Mouse (Mus musculus) liver, embryonic 11.5 days (tissue): Measurements from ENCODE around the gene Mrps6. TPM values are rescaled to one million over a fixed set of nuclear protein-coding genes. Genes with fewer than 3 reads are reported as not detected.

ENCODE experiments used
- ATAC-seq: fragments of 200-750 bp; cut with Nextera tagmentation; replicated peaks from 2 replicates; pipeline ENCODE4 v1.8.0; 2017; ENCODE audit warnings: moderate number of reproducible peaks, mild to moderate bottlenecking, moderate TSS enrichment, moderate library complexity; ENCODE audit not compliant: low FRiP score
- DNase-seq: peaks from one replicate; pipeline ENCODE4 v3.0.0-alpha.2; 2017; ENCODE audit warnings: low spot score
- H3K27ac ChIP-seq: fragments of 300-500 bp; sonication (generic); 2 replicates; pipeline ENCODE4 v1.5.1; 2014; ENCODE audit warnings: mild to moderate bottlenecking, low read depth, low read length, control low read depth
- H3K27me3 ChIP-seq: fragments of 300-500 bp; sonication (generic); replicated peaks from 2 replicates; pipeline ENCODE4 v1.6.1; 2014; ENCODE audit warnings: low read length, mixed read lengths; ENCODE audit not compliant: control insufficient read depth, insufficient read depth
- H3K36me3 ChIP-seq: fragments of 300-500 bp; sonication (generic); 2 replicates; pipeline ENCODE4 v1.6.1; 2014; ENCODE audit warnings: mild to moderate bottlenecking, low read length, moderate library complexity, mixed read lengths; ENCODE audit not compliant: control insufficient read depth, insufficient read depth
- H3K4me1 ChIP-seq: fragments of 300-500 bp; sonication (generic); replicated peaks from 2 replicates; pipeline ENCODE4 v1.6.1; 2014; ENCODE audit warnings: low read length, mixed read lengths; ENCODE audit not compliant: control insufficient read depth, insufficient read depth
- H3K4me2 ChIP-seq: fragments of 300-500 bp; sonication (generic); 2 replicates; pipeline ENCODE4 v1.6.1; 2014; ENCODE audit warnings: mild to moderate bottlenecking, control low read depth, moderate library complexity
- H3K4me3 ChIP-seq: fragments of 300-500 bp; sonication (generic); 2 replicates; pipeline ENCODE4 v1.5.1; 2014; ENCODE audit warnings: low read depth, low read length, control low read depth
- H3K9ac ChIP-seq: fragments of 300-500 bp; sonication (generic); 2 replicates; pipeline ENCODE4 v1.6.1; 2014; ENCODE audit warnings: low read depth, low read length, control low read depth
- H3K9me3 ChIP-seq: fragments of 300-500 bp; sonication (generic); 2 replicates; pipeline ENCODE4 v1.6.1; 2016; ENCODE audit warnings: low read length, inconsistent platforms, mixed read lengths; ENCODE audit not compliant: control insufficient read depth
- WGBS: fragments of 180-500 bp; shearing (Covaris S2); extraction: QIAGEN DNeasy Blood & Tissue Kit; methylation state at CpG from one replicate; pipeline ENCODE4 v1.1.7; 2014; 5-methylcytosine and 5-hydroxymethylcytosine counted together
- polyA plus RNA-seq: library from polyadenylated mRNA; unstranded; fragments of >200 nt; fragmentation: Nextera tagmentation; extraction: Ambion mirVana; gene quantifications from 2 replicates; pipeline ENCODE4 v1.2.1, GENCODE M21; 2014

Mrps6 gene
- polyA plus RNA-seq, 1 experiment from 2014 or later, result 97.5 TPM

DNA sequence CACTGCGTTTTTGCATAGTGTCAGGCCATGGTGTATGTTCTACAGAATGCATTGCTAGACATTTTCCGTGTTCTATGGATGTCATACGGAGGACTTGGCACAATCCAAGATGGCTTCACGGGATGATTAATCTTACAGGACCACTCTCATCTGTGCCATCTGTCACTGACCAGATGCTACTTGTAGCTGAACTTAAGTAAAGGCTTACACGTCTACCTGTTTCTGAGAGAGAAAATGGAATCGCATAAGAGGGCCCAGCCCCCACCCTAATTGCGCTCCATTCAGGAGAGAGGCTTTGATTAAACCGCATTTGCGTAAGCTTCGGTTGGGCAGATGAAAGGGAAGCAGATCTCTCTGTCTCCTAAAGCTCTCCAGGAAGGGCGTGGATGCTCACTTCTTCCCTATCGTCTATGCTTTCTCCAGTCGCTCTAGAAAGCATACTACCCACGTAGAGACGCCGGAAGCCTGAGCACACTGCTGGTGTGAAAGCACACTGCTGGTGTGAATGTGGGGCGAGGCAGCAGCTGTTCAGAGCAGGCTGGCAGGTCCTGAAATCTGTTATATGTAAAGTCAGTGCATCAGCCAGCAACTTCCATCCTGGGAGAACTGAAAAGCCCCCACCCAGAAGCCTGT is 62.9 kb downstream of the Mrps6 start:
- ATAC-seq, result no peak
- H3K9ac ChIP-seq, result no peak overlapping the region
- no peak overlapping the region for H3K4me3 ChIP-seq
- H3K9me3 ChIP-seq, result 0 out of 2 replicates have a peak, but pooled peaks cover 2% of the 10 kb centered on the region
- H3K4me1 ChIP-seq, result peaks cover 3% of the 10 kb centered on the region; the same call in 1 of the 2 replicates
- no peak for DNase-seq
- H3K36me3 ChIP-seq, result no peaks in the 10 kb centered on the region
- no peak overlapping the region for H3K27ac ChIP-seq
- H3K27me3 ChIP-seq, result no peaks in the 10 kb centered on the region
- no peak overlapping the region for H3K4me2 ChIP-seq
- 77% methylated on average over 17 of the region's 17 CpGs for WGBS

DNA sequence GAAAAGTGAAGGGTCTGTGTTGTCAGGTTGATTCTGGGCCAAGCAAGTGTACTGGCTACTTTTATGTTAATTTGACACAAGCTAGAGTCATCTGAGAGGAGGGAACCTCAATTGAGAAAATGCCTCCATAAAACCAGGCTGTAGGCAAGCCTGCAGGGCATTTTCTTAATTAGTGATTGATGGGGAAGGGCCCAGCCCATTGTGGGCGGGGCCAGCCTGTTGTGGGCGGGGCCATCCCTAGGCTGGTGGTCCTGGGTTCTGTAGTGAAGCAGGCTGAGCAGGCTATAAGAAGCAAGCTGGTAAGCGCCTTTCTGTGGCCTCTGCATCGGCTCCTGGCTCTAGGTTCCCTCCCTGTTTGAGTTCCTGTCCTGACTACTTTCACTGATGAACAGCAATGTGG is 69.2 kb downstream of the Mrps6 start:
- DNase-seq, result no peak
- 0 out of 2 replicates have a peak, but pooled peaks cover 2% of the 10 kb centered on the region for H3K9me3 ChIP-seq
- 51% methylated on average over 4 of the region's 4 CpGs for WGBS
- H3K9ac ChIP-seq, result no peak overlapping the region
- no peaks in the 10 kb centered on the region for H3K27me3 ChIP-seq
- no peak overlapping the region for H3K27ac ChIP-seq
- no peaks in the 10 kb centered on the region for H3K4me1 ChIP-seq
- no peak overlapping the region for H3K4me2 ChIP-seq
- no peaks in the 10 kb centered on the region for H3K36me3 ChIP-seq
- no peak overlapping the region for H3K4me3 ChIP-seq
- ATAC-seq, result no peak

DNA sequence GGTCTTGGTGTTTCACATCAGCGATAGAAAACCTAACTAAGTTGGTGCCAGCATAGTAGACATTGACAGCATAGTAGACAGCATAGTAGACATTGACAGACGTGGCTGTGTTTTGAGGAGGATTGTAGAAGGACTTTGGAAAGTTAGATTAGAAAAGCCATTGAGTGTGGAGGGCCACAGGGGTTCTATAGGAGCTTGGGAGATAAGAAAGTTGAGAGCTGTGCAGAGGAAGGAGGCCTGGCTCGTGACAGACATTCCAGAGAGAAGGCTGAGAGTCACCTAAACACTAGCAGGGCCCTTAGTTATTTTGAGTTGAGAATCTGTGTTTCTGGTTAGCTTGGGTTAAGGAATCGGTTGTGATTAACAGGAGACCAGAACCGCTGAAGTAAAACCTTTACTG is 69.6 kb downstream of the Mrps6 start:
- DNase-seq (no peak), ATAC-seq (no peak)
- Histone ChIP-seq H3K4me2 (no peak overlapping the region), H3K27ac (no peak overlapping the region), H3K4me3 (no peak overlapping the region), H3K9ac (no peak overlapping the region), H3K4me1 (no peaks in the 10 kb centered on the region), H3K36me3 (no peaks in the 10 kb centered on the region), H3K27me3 (no peaks in the 10 kb centered on the region), H3K9me3 (0 out of 2 replicates have a peak, but pooled peaks cover 2% of the 10 kb centered on the region)
- 71% methylated on average over 5 of the region's 5 CpGs for WGBS

DNA sequence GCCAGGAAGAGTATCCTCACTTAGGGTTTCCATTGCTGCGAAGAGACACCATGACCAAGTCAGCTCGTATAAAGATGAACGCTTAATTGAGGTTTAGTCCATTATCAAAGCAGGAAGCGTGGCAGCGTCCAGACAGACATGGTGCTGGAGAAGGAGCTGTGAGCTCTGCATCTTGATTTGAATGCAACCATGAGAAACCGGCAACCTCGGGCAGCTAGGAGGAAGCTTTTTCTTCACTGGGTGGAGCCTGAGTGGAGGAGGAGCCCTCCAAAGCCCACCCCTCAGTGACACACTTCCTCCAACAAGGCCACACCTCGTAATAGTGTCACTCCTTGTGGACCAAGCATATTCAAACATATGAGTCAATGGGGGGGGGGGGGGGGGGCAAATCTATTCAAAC is 71.8 kb downstream of the Mrps6 start:
- H3K9me3 ChIP-seq, result no peaks in the 10 kb centered on the region
- WGBS, result 74% methylated on average over 8 of the region's 8 CpGs

DNA sequence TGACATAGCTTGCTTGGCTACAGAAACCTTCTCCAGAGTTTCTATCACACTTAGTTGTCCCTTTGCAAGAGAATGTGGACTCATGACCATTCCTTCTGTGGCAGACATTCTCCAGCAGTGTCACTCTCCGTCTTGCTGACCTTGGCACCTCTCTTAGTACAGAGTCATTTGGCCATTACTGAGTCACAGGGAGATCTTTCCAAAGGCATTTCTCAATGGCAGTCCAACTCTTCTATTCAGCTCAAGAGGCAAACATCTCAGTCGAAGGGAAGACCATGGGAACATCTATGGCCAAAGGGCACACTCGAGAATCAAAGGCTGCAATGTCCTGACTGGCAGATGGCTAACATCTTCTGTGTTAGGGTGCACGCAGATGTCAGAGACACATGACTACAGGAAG is 74.4 kb downstream of the Mrps6 start:
- no peak overlapping the region for H3K9ac ChIP-seq
- ATAC-seq (no peak), DNase-seq (no peak)
- no peaks in the 10 kb centered on the region for H3K4me1 ChIP-seq
- H3K4me3 ChIP-seq, result no peak overlapping the region
- H3K27me3 ChIP-seq, result no peaks in the 10 kb centered on the region
- no peak overlapping the region for H3K27ac ChIP-seq
- no peaks in the 10 kb centered on the region for H3K9me3 ChIP-seq
- H3K4me2 ChIP-seq, result no peak overlapping the region
- H3K36me3 ChIP-seq, result no peaks in the 10 kb centered on the region
- WGBS, result 83% methylated on average over 4 of the region's 4 CpGs

More for the DNA sequence above, 71.8 kb downstream of the Mrps6 start:
- H3K36me3 ChIP-seq, result no peaks in the 10 kb centered on the region
- no peak overlapping the region for H3K4me2 ChIP-seq
- H3K27me3 ChIP-seq, result no peaks in the 10 kb centered on the region
- DNase-seq, result no peak
- H3K9ac ChIP-seq, result no peak overlapping the region
- H3K4me1 ChIP-seq, result no peaks in the 10 kb centered on the region
- H3K27ac ChIP-seq, result no peak overlapping the region
- no peak overlapping the region for H3K4me3 ChIP-seq
- no peak for ATAC-seq

DNA sequence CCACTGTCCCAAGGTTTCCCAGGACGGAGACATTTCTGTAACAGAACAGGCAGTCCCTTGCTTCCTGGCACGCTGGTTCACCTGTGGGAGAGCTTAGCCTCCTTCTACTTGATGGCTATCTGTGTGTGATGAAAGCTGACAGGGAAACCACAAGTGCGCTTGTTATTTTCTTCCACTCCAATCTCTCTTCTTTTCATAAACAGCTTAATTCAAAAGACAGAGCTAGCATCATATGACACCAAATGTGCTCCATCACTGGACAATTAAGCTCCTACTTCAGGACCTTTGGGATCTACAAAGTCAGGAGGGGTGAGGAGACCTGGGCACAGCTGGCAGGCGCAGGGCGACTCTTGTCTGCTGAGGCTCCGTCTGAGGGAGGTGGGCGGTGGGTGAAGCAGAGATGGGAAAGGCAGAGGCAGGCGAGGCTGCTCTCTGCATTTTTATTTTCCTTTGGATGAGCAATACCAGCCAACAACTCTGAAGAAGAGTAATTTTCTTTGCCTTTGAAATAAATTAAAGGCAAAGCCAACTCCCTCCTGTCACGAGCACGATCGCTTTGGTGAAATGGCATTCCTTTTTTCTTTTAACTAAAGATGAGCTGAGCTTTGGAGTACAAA is 76.2 kb downstream of the Mrps6 start:
- no peak overlapping the region for H3K9ac ChIP-seq
- whole genome bisulfite sequencing, result 87% methylated on average over 11 of the region's 11 CpGs
- no peak overlapping the region for H3K27ac ChIP-seq
- no peak overlapping the region for H3K4me2 ChIP-seq
- DNase-seq (no peak), ATAC-seq (no peak)
- H3K4me3 ChIP-seq, result no peak overlapping the region
- H3K36me3 ChIP-seq, result no peaks in the 10 kb centered on the region
- H3K4me1 ChIP-seq, result no peaks in the 10 kb centered on the region
- H3K27me3 ChIP-seq, result no peaks in the 10 kb centered on the region
- no peaks in the 10 kb centered on the region for H3K9me3 ChIP-seq

DNA sequence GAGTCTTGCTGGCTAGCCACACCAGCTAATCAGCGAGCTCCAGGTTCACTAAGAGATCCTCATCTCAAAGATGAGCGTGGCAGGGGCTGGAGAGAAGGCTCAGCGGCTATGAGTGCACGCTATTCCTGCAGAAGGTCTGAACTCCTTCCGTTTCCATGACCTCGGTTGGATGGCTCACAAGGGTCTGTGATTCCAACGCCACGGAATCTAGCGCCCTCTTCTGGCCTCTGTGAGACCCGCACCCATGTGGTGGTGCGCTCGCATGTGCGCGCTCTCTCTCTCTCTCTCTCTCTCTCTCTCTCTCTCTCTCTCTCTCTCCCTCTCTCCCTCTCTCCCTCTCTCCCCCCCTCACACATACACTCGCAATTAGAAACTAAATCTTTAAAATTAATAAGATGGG is 78.2 kb downstream of the Mrps6 start:
- Histone ChIP-seq H3K27me3 (no peaks in the 10 kb centered on the region), H3K4me2 (no peak overlapping the region), H3K9ac (no peak overlapping the region), H3K36me3 (no peaks in the 10 kb centered on the region), H3K4me3 (no peak overlapping the region), H3K27ac (no peak overlapping the region), H3K4me1 (no peaks in the 10 kb centered on the region), H3K9me3 (no peaks in the 10 kb centered on the region)
- WGBS, result 89% methylated on average over 15 of the region's 15 CpGs
- no peak for ATAC-seq
- DNase-seq, result no peak

DNA sequence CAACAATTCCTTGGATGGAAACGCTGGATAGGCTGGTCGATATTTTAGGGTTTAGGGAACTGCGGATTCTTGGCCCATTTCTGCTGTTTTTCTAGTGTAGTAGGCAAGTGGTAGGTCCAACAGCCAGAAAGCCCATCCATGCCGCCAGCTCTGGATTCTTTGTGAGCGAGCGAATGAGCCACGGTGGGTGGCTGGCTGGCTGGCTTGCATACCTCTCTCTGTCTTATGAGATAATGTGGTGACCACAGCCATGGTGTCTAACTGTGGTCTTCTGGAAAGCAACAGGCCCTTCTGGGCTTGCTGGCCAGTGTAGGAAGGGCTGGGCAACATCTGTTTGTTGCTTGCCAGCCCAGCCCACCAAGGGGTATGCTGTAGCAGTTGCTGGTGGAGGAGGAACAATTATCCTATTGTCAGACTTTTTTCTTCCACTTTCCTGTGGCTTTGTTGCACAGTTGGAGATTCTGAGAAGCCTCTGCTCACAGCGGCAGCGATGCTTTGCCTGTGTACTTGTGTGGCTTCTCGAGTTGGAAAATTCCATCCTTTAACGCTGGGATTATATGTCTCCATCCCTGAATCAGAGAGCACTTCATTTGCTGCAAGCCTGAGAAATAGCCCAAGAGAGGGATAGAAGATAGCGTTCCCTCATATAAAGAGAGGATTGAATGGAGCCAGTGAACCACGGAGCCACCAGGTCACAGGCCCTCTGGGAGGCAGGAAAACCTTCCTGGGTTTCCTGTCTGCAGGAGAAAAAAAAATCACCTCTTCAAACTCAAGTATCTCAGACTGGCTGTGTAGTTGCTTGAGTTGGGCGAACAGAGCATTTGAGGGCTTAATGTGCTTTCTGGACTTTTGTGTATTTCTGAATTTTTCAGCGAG is 81.6 kb downstream of the Mrps6 start:
- Histone ChIP-seq H3K27me3 (no peaks in the 10 kb centered on the region), H3K4me1 (no peaks in the 10 kb centered on the region), H3K36me3 (no peaks in the 10 kb centered on the region), H3K9ac (no peak overlapping the region), H3K4me3 (no peak overlapping the region), H3K9me3 (no peaks in the 10 kb centered on the region), H3K27ac (no peak overlapping the region), H3K4me2 (no peak overlapping the region)
- ATAC-seq (no peak), DNase-seq (no peak)
- WGBS, result 76% methylated on average over 15 of the region's 15 CpGs
